Mouse (Mus musculus) limb, embryonic 12.5 days (tissue): ENCODE results near the gene Mcemp1. TPM values are rescaled to one million over a fixed set of nuclear protein-coding genes. Genes with fewer than 3 reads are reported as not detected.

Experiments used
- ATAC-seq: fragments of 200-750 bp; cut with Nextera tagmentation; 2 replicates; pipeline ENCODE4 v1.8.0; 2017; ENCODE audit warnings: low read depth, moderate TSS enrichment; ENCODE audit not compliant: insufficient number of reproducible peaks, insufficient read depth, low FRiP score, low TSS enrichment
- H3K27ac ChIP-seq: fragments of 300-500 bp; sonication (generic); 2 replicates; pipeline ENCODE4 v1.5.1; 2016; ENCODE audit warnings: mild to moderate bottlenecking, moderate library complexity
- H3K27me3 ChIP-seq: fragments of 300-500 bp; sonication (generic); 2 replicates; pipeline ENCODE4 v1.6.1; 2016; ENCODE audit warnings: mild to moderate bottlenecking, moderate library complexity
- H3K36me3 ChIP-seq: fragments of 300-500 bp; sonication (generic); 2 replicates; pipeline ENCODE4 v1.6.1; 2016; ENCODE audit warnings: mild to moderate bottlenecking, moderate library complexity
- H3K4me1 ChIP-seq: fragments of 300-500 bp; sonication (generic); replicated peaks from 2 replicates; pipeline ENCODE4 v1.6.1; 2016
- H3K4me2 ChIP-seq: fragments of 300-500 bp; sonication (generic); 2 replicates; pipeline ENCODE4 v1.6.1; 2016; ENCODE audit warnings: mild to moderate bottlenecking, moderate library complexity
- H3K4me3 ChIP-seq: fragments of 300-500 bp; sonication (generic); replicated peaks from 2 replicates; pipeline ENCODE4 v1.5.1; 2016; ENCODE audit warnings: mild to moderate bottlenecking
- H3K9ac ChIP-seq: fragments of 300-500 bp; sonication (generic); replicated peaks from 2 replicates; pipeline ENCODE4 v1.6.1; 2016; ENCODE audit warnings: mild to moderate bottlenecking, moderate library complexity
- H3K9me3 ChIP-seq: fragments of 300-500 bp; sonication (generic); 2 replicates; pipeline ENCODE4 v1.6.1; 2016; ENCODE audit warnings: mild to moderate bottlenecking, moderate library complexity
- WGBS: fragments of 180-500 bp; shearing (Covaris S2); methylation state at CpG from one replicate; pipeline ENCODE4 v1.1.7; 2016; 5-methylcytosine and 5-hydroxymethylcytosine counted together
- polyA plus RNA-seq: library from polyadenylated mRNA; unstranded; fragments of >200 nt; fragmentation: Nextera tagmentation; extraction: Ambion mirVana; gene quantifications from 2 replicates; pipeline ENCODE4 v1.2.1, GENCODE M21; 2016

The Mcemp1 gene
- polyA plus RNA-seq, 1 experiment from 2014 or later: not detected

- no peak for ATAC-seq
- H3K9me3 ChIP-seq: no peaks in the 10 kb centered on the region
- peaks cover 3% of the 10 kb centered on the region for H3K27me3 ChIP-seq
- H3K27ac ChIP-seq: no peak overlapping the region
- no peaks in the 10 kb centered on the region for H3K4me1 ChIP-seq
- 73% methylated on average over 4 of the region's 4 CpGs for WGBS
- H3K9ac ChIP-seq: no peak overlapping the region
- H3K4me2 ChIP-seq: no peak overlapping the region
- H3K4me3 ChIP-seq: no peak overlapping the region
- H3K36me3 ChIP-seq: no peaks in the 10 kb centered on the region
Observed at GRCm38 (mm10) chr8:3647561-3647960, 18.0 kb upstream of the Mcemp1 start.

- Histone ChIP-seq H3K4me3 (no peak overlapping the region), H3K27me3 (peaks cover 3% of the 10 kb centered on the region), H3K4me2 (no peak overlapping the region), H3K9me3 (no peaks in the 10 kb centered on the region), H3K4me1 (no peaks in the 10 kb centered on the region), H3K27ac (no peak overlapping the region), H3K9ac (no peak overlapping the region), H3K36me3 (no peaks in the 10 kb centered on the region)
- ATAC-seq: no peak
- 91% methylated on average over 1 of the region's 2 CpGs for WGBS
Observed at GRCm38 (mm10) chr8:3648268-3648667, 17.3 kb upstream of the Mcemp1 start.

- ATAC-seq: 0 out of 2 replicates have a peak, but pooled peaks have one; percentile 64
- Histone ChIP-seq H3K4me2 (no peak overlapping the region), H3K27ac (no peak overlapping the region), H3K4me1 (no peaks in the 10 kb centered on the region), H3K4me3 (no peak overlapping the region), H3K36me3 (no peaks in the 10 kb centered on the region), H3K9ac (no peak overlapping the region), H3K27me3 (peaks cover 3% of the 10 kb centered on the region), H3K9me3 (no peaks in the 10 kb centered on the region)
- WGBS: 43% methylated on average over 1 of the region's 1 CpGs
Observed at GRCm38 (mm10) chr8:3648990-3649389, 16.6 kb upstream of the Mcemp1 start.

GRCm38 (mm10) chr8:3652845-3653244 lies 12.7 kb upstream of the Mcemp1 start:
- Histone ChIP-seq H3K9me3 (no peaks in the 10 kb centered on the region), H3K27ac (no peak overlapping the region), H3K4me1 (peaks cover 9% of the 10 kb centered on the region; the same call in 1 of the 2 replicates), H3K4me3 (no peak overlapping the region), H3K4me2 (no peak overlapping the region), H3K9ac (no peak overlapping the region), H3K27me3 (peaks cover 3% of the 10 kb centered on the region; the same call in 1 of the 2 replicates), H3K36me3 (no peaks in the 10 kb centered on the region)
- WGBS: 67% methylated on average over 3 of the region's 3 CpGs
- no peak for ATAC-seq

- Histone ChIP-seq H3K9me3 (no peaks in the 10 kb centered on the region), H3K9ac (no peak overlapping the region), H3K4me3 (no peak overlapping the region), H3K4me1 (peaks cover 9% of the 10 kb centered on the region; the same call in 1 of the 2 replicates), H3K27ac (no peak overlapping the region), H3K27me3 (peaks cover 3% of the 10 kb centered on the region; the same call in 1 of the 2 replicates), H3K4me2 (no peak overlapping the region), H3K36me3 (no peaks in the 10 kb centered on the region)
- WGBS: 73% methylated on average over 11 of the region's 11 CpGs
- no peak for ATAC-seq
Observed at GRCm38 (mm10) chr8:3654726-3655508, 10.6 kb upstream of the Mcemp1 start.

- Histone ChIP-seq H3K4me3 (no peak within 1 kb of the TSS), H3K4me2 (no peak within 1 kb of the TSS), H3K9me3 (no peaks in the 10 kb centered on the region), H3K9ac (no peak within 1 kb of the TSS), H3K36me3 (no peaks in the 10 kb centered on the region), H3K4me1 (peaks cover 9% of the 10 kb centered on the region; the same call in 1 of the 2 replicates), H3K27me3 (peaks cover 3% of the 10 kb centered on the region; the same call in 1 of the 2 replicates), H3K27ac (no peak within 1 kb of the TSS)
- ATAC-seq: no peak
- WGBS: 80% methylated on average over 3 of the region's 3 CpGs
Observed at GRCm38 (mm10) chr8:3655526-3655925, 10.0 kb upstream of the Mcemp1 start, which contains the start of gene Retn. Gene Retn (plus strand): TSS chr8:3655770.

- no peaks in the 10 kb centered on the region; the same call in 1 of the 2 replicates for H3K27me3 ChIP-seq
- no peak overlapping the region for H3K9ac ChIP-seq
- WGBS: 27% methylated on average over 7 of the region's 7 CpGs
- 0 out of 2 replicates have a peak overlapping the region, but pooled peaks have one; percentile 2 for H3K4me2 ChIP-seq
- no peak overlapping the region for H3K27ac ChIP-seq
- peaks cover 9% of the 10 kb centered on the region; the same call in 1 of the 2 replicates for H3K4me1 ChIP-seq
- ATAC-seq: peak; percentile 53; the same call in 1 of the 2 replicates
- no peaks in the 10 kb centered on the region for H3K36me3 ChIP-seq
- no peak overlapping the region for H3K4me3 ChIP-seq
- H3K9me3 ChIP-seq: no peaks in the 10 kb centered on the region
Observed at GRCm38 (mm10) chr8:3656725-3657381, 8.7 kb upstream of the Mcemp1 start.

- no peak overlapping the region for H3K27ac ChIP-seq
- no peak for ATAC-seq
- 0 out of 2 replicates have a peak, but pooled peaks cover 4% of the 10 kb centered on the region for H3K9me3 ChIP-seq
- no peaks in the 10 kb centered on the region; the same call in 1 of the 2 replicates for H3K27me3 ChIP-seq
- H3K4me2 ChIP-seq: no peak overlapping the region
- no peaks in the 10 kb centered on the region for H3K36me3 ChIP-seq
- H3K4me1 ChIP-seq: peaks cover 9% of the 10 kb centered on the region; the same call in 1 of the 2 replicates
- no peak overlapping the region for H3K9ac ChIP-seq
- H3K4me3 ChIP-seq: no peak overlapping the region
- WGBS: 78% methylated on average over 8 of the region's 8 CpGs
Observed at GRCm38 (mm10) chr8:3660889-3661288, 4.7 kb upstream of the Mcemp1 start.

- H3K9ac ChIP-seq: no peak overlapping the region
- WGBS: 57% methylated on average over 4 of the region's 5 CpGs
- no peaks in the 10 kb centered on the region for H3K4me1 ChIP-seq
- H3K9me3 ChIP-seq: 0 out of 2 replicates have a peak, but pooled peaks cover 4% of the 10 kb centered on the region
- ATAC-seq: no peak
- no peak overlapping the region for H3K4me2 ChIP-seq
- H3K36me3 ChIP-seq: no peaks in the 10 kb centered on the region
- no peak overlapping the region for H3K27ac ChIP-seq
- H3K4me3 ChIP-seq: no peak overlapping the region
- no peaks in the 10 kb centered on the region for H3K27me3 ChIP-seq
Observed at GRCm38 (mm10) chr8:3664405-3664804, 1.1 kb upstream of the Mcemp1 start.

- Histone ChIP-seq H3K4me2 (no peak overlapping the region), H3K27me3 (no peaks in the 10 kb centered on the region), H3K27ac (no peak overlapping the region), H3K4me1 (0 out of 2 replicates have a peak, but pooled peaks cover 5% of the 10 kb centered on the region), H3K36me3 (no peaks in the 10 kb centered on the region), H3K9me3 (no peaks in the 10 kb centered on the region), H3K4me3 (no peak overlapping the region), H3K9ac (no peak overlapping the region)
- ATAC-seq: no peak
- WGBS: 84% methylated on average over 2 of the region's 2 CpGs
Observed at GRCm38 (mm10) chr8:3670388-3670787, 4.8 kb downstream of the Mcemp1 start.

GRCm38 (mm10) chr8:3671980-3672491 lies 6.5 kb downstream of the Mcemp1 start, which contains the start of gene Fcor:
Gene Fcor (minus strand): TSS chr8:3672362.
- Histone ChIP-seq H3K27ac (peak within 1 kb of the TSS; percentile 69), H3K4me2 (peak within 1 kb of the TSS; percentile 56), H3K4me3 (peak within 1 kb of the TSS; percentile 53), H3K36me3 (no peaks in the 10 kb centered on the region), H3K4me1 (peaks cover 11% of the 10 kb centered on the region; the same call in 1 of the 2 replicates), H3K27me3 (no peaks in the 10 kb centered on the region), H3K9ac (peak within 1 kb of the TSS; percentile 57), H3K9me3 (no peaks in the 10 kb centered on the region)
- peak; percentile 86 for ATAC-seq
- 0% methylated on average over 23 of the region's 23 CpGs for WGBS
